Mouse (Mus musculus): ENCODE results near the gene Krcc1.
"Not testable (repeated sequence)": the region's sequence is repeated elsewhere in the genome, so short reads cannot be mapped to it uniquely, and the experiment has no call there.

Krcc1 gene

GRCm38 (mm10) chr6:71262142-71262833, 9.2 kb upstream of the Krcc1 start:
- no peak for DNase-seq

- DNase-seq = not testable (repeated sequence)
Measured at GRCm38 (mm10) chr6:71267603-71268002, 3.9 kb upstream of the Krcc1 start.

- DNase-seq = no peak
Measured at GRCm38 (mm10) chr6:71268929-71269685, 2.4 kb upstream of the Krcc1 start.

GRCm38 (mm10) chr6:71269686-71270050, 1.8 kb upstream of the Krcc1 start:
- not testable (repeated sequence) for DNase-seq

- peak; percentile 28 for DNase-seq
Measured at GRCm38 (mm10) chr6:71270301-71271056, 998 bp upstream of the Krcc1 start.

GRCm38 (mm10) chr6:71271057-71271388, 454 bp upstream of the Krcc1 start:
- no peak for DNase-seq

GRCm38 (mm10) chr6:71272316-71272741, 852 bp downstream of the Krcc1 start:
- DNase-seq = peak; percentile 7

GRCm38 (mm10) chr6:71273715-71274114, 2.2 kb downstream of the Krcc1 start:
- no peak for DNase-seq

- no peak for DNase-seq
Measured at GRCm38 (mm10) chr6:71274621-71275020, 3.1 kb downstream of the Krcc1 start.

GRCm38 (mm10) chr6:71279418-71279817, 7.9 kb downstream of the Krcc1 start:
- DNase-seq = no peak

- no peak for DNase-seq
Measured at GRCm38 (mm10) chr6:71293509-71293908, 22.0 kb downstream of the Krcc1 start.

- DNase-seq = no peak
Measured at GRCm38 (mm10) chr6:71295303-71295702, 23.8 kb downstream of the Krcc1 start.

- no peak for DNase-seq
Measured at GRCm38 (mm10) chr6:71298051-71298450, 26.6 kb downstream of the Krcc1 start.

GRCm38 (mm10) chr6:71298751-71299150, 27.3 kb downstream of the Krcc1 start:
- DNase-seq = peak; percentile 21

GRCm38 (mm10) chr6:71302097-71302731, 30.7 kb downstream of the Krcc1 start:
- no peak for DNase-seq

- DNase-seq = no peak
Measured at GRCm38 (mm10) chr6:71307486-71307885, 36.0 kb downstream of the Krcc1 start.

GRCm38 (mm10) chr6:71321826-71322283, 50.4 kb downstream of the Krcc1 start, which contains the start of gene Smyd1:
TSS of gene Smyd1 (minus strand) at chr6:71322233.
- no peak for DNase-seq

GRCm38 (mm10) chr6:71322491-71322921, 51.0 kb downstream of the Krcc1 start, which contains the start of gene Cd8b1:
TSS of gene Cd8b1 (plus strand) at chr6:71322788.
- peak; percentile 2 for DNase-seq

- DNase-seq = no peak
Measured at GRCm38 (mm10) chr6:71324816-71325215, 53.3 kb downstream of the Krcc1 start.

- DNase-seq = no peak
Measured at GRCm38 (mm10) chr6:71329881-71330280, 58.4 kb downstream of the Krcc1 start.

GRCm38 (mm10) chr6:71330486-71330885, 59.0 kb downstream of the Krcc1 start:
- no peak for DNase-seq

- not testable (repeated sequence) for DNase-seq
Measured at GRCm38 (mm10) chr6:71331491-71331890, 60.0 kb downstream of the Krcc1 start.
